Mouse (Mus musculus): ENCODE results near the gene Tcp11. TPM values are rescaled to one million over a fixed set of nuclear protein-coding genes. Genes with fewer than 3 reads are reported as not detected.
A peak's percentile ranks its signal among the peaks of the same experiment; 100 is the strongest.

The Tcp11 gene
- polyA plus RNA-seq, 1 experiment, result 1.9 TPM

DNA sequence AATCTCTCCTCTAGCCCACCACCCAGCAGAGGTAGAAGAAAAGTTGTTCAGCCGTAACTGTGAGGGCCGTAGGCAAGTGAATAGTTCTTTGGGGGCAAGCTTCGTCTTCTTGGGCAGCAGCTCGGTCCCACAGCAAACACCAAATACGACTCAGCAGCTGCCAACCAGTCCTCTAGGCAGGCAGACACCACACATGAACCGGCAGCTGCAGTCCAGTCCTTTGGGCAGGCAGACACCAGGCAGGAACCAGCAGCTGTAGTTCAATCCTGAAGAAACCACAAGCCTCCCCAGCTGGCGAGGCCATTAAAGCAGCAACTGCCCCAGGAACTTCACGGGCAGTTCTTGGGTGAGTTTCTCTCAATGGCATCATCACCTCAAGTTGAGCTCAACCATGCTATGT lies 31.8 kb upstream of the Tcp11 start:
- H3K4me1 ChIP-seq (ENCODE audit: control insufficient read depth, insufficient read depth, low read length), result no peaks in the 10 kb centered on the region
- H3K4me3 ChIP-seq (replicated peaks; ENCODE audit: control insufficient read depth, low read depth, low read length), result no peak overlapping the region
- WGBS, result 84% methylated on average over 8 of the region's 8 CpGs
- no peak overlapping the region for H3K27ac ChIP-seq (ENCODE audit: control insufficient read depth, insufficient read depth, low read depth, low read length, poor library complexity)
- TF ChIP-seq POLR2A (IDR thresholded peaks at IDR 0.05; ENCODE audit: borderline replicate concordance, control insufficient read depth, low read depth, low read length) (no peak), CTCF (IDR thresholded peaks at IDR 0.05; ENCODE audit: control insufficient read depth, insufficient read depth, low read length) (no peak)

- Histone ChIP-seq H3K4me3 (replicated peaks; ENCODE audit: control insufficient read depth, low read depth, low read length) (no peak overlapping the region), H3K27ac (ENCODE audit: control insufficient read depth, insufficient read depth, low read depth, low read length, poor library complexity) (no peak overlapping the region), H3K4me1 (ENCODE audit: control insufficient read depth, insufficient read depth, low read length) (no peaks in the 10 kb centered on the region)
- TF ChIP-seq CTCF (IDR thresholded peaks at IDR 0.05; ENCODE audit: control insufficient read depth, insufficient read depth, low read length), result no peak
- TF ChIP-seq POLR2A (IDR thresholded peaks at IDR 0.05; ENCODE audit: borderline replicate concordance, control insufficient read depth, low read depth, low read length), result no peak
- WGBS, result 54% methylated on average over 14 of the region's 14 CpGs
Measured at GRCm38 (mm10) chr17:28107275-28107674, 26.8 kb upstream of the Tcp11 start.

DNA sequence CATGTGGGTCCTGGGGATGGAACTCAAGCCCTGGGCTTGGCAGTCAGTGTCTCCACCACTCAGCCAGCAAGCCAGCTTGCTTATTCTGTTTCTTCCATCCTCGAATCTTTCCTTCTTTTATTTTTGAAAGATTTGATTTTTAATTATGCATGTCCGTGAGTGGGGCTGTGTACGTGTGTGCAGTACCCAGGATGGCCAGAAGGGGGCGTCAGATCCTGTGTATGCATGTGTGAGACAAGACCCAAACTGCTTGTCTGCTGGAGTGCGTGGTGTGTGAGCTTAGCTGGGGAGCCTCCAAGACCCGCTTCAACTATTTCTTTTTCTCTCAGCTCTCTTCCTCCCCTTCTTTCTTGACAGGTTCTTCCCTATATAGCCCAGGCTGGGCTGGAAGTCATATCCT lies 25.9 kb upstream of the Tcp11 start:
- H3K4me1 ChIP-seq (ENCODE audit: control insufficient read depth, insufficient read depth, low read length), result no peaks in the 10 kb centered on the region

DNA sequence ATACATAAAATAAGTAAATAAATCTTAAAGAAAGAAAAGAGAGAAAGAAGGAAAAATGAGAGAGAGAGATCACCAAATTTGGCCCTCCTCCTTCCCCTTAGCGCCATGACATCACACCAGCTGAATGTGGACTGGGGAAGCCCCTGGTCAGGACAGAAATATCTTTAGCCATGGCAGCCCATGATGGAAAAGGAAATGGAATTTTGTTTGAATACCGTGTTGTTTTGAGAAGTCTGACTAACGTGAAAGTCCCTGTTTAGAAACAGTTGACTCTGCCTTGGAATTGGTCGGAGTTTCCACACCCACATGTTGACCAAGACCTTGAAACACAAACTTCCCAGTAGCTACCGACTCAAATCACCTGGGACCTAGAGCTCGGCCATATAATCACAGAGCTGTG lies 24.0 kb upstream of the Tcp11 start:
- TF ChIP-seq CTCF (IDR thresholded peaks at IDR 0.05; ENCODE audit: control insufficient read depth, insufficient read depth, low read length) (no peak), POLR2A (IDR thresholded peaks at IDR 0.05; ENCODE audit: borderline replicate concordance, control insufficient read depth, low read depth, low read length) (no peak)
- Histone ChIP-seq H3K4me3 (replicated peaks; ENCODE audit: control insufficient read depth, low read depth, low read length) (no peak overlapping the region), H3K4me1 (ENCODE audit: control insufficient read depth, insufficient read depth, low read length) (no peaks in the 10 kb centered on the region), H3K27ac (ENCODE audit: control insufficient read depth, insufficient read depth, low read depth, low read length, poor library complexity) (no peak overlapping the region)
- 67% methylated on average over 6 of the region's 6 CpGs for WGBS

More for the DNA sequence above, 25.9 kb upstream of the Tcp11 start:
- Histone ChIP-seq H3K27ac (ENCODE audit: control insufficient read depth, insufficient read depth, low read depth, low read length, poor library complexity) (no peak overlapping the region), H3K4me3 (replicated peaks; ENCODE audit: control insufficient read depth, low read depth, low read length) (no peak overlapping the region)
- TF ChIP-seq POLR2A (IDR thresholded peaks at IDR 0.05; ENCODE audit: borderline replicate concordance, control insufficient read depth, low read depth, low read length), result no peak
- peak; percentile 49 for TF ChIP-seq CTCF (IDR thresholded peaks at IDR 0.05; ENCODE audit: control insufficient read depth, insufficient read depth, low read length)
- 77% methylated on average over 6 of the region's 6 CpGs for WGBS

GRCm38 (mm10) chr17:28101902-28102319 lies 21.5 kb upstream of the Tcp11 start:
- Histone ChIP-seq H3K27ac (ENCODE audit: control insufficient read depth, insufficient read depth, low read depth, low read length, poor library complexity) (no peak overlapping the region), H3K4me3 (replicated peaks; ENCODE audit: control insufficient read depth, low read depth, low read length) (no peak overlapping the region), H3K4me1 (ENCODE audit: control insufficient read depth, insufficient read depth, low read length) (no peaks in the 10 kb centered on the region)
- 80% methylated on average over 10 of the region's 10 CpGs for WGBS
- no peak for TF ChIP-seq POLR2A (IDR thresholded peaks at IDR 0.05; ENCODE audit: borderline replicate concordance, control insufficient read depth, low read depth, low read length)
- TF ChIP-seq CTCF (IDR thresholded peaks at IDR 0.05; ENCODE audit: control insufficient read depth, insufficient read depth, low read length), result no peak

GRCm38 (mm10) chr17:28101284-28101887 lies 20.9 kb upstream of the Tcp11 start:
- no peak overlapping the region for H3K27ac ChIP-seq (ENCODE audit: control insufficient read depth, insufficient read depth, low read depth, low read length, poor library complexity)
- 68% methylated on average over 12 of the region's 12 CpGs for WGBS
- H3K4me3 ChIP-seq (replicated peaks; ENCODE audit: control insufficient read depth, low read depth, low read length), result no peak overlapping the region
- TF ChIP-seq CTCF (IDR thresholded peaks at IDR 0.05; ENCODE audit: control insufficient read depth, insufficient read depth, low read length) (no peak), POLR2A (IDR thresholded peaks at IDR 0.05; ENCODE audit: borderline replicate concordance, control insufficient read depth, low read depth, low read length) (no peak)
- no peaks in the 10 kb centered on the region for H3K4me1 ChIP-seq (ENCODE audit: control insufficient read depth, insufficient read depth, low read length)

DNA sequence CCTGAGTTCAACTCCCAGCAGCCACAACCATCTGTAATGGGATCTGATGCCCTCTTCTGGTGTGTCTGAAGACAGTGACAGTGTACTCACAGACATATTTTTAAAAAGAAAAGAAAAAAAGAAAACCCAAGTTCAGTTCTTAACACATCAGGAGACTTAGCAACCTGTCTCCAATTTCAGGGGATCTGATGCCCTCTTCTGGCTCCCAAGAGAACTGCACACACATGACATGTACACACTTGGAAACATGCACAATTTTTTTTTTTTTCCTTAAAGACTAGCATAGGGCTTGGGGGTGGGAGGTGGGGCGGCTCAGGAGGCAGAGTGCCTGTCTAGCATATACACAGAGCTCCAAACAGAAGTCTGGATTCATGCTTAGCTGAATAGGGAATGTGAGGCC lies 20.2 kb upstream of the Tcp11 start:
- TF ChIP-seq CTCF (IDR thresholded peaks at IDR 0.05; ENCODE audit: control insufficient read depth, insufficient read depth, low read length) (no peak), POLR2A (IDR thresholded peaks at IDR 0.05; ENCODE audit: borderline replicate concordance, control insufficient read depth, low read depth, low read length) (no peak)
- no peak overlapping the region for H3K4me3 ChIP-seq (replicated peaks; ENCODE audit: control insufficient read depth, low read depth, low read length)
- H3K4me1 ChIP-seq (ENCODE audit: control insufficient read depth, insufficient read depth, low read length), result no peaks in the 10 kb centered on the region
- H3K27ac ChIP-seq (ENCODE audit: control insufficient read depth, insufficient read depth, low read depth, low read length, poor library complexity), result no peak overlapping the region
- 64% methylated on average over 1 of the region's 1 CpGs for WGBS

DNA sequence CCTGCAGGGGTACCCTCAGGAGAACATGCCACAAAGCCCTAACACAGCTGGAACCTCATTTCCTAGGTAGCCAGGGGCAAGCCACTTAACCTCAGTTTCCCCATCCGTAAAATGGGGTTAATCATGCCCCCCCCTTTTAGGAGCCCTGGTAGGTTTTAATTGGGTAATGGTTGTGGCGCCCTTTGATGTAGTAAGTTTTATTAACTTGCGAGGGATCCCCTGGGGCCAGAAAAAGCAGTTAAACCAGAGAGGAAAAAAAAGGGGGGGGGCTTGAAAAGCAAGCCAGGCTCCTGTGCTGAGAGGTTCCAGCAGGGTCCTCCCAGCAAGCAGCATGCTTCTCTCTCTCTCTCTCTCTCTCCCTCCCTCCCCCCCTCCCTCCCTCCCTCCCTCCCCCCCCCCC lies 18.6 kb upstream of the Tcp11 start:
- Histone ChIP-seq H3K27ac (ENCODE audit: control insufficient read depth, insufficient read depth, low read depth, low read length, poor library complexity) (no peak overlapping the region), H3K4me3 (replicated peaks; ENCODE audit: control insufficient read depth, low read depth, low read length) (no peak overlapping the region), H3K4me1 (ENCODE audit: control insufficient read depth, insufficient read depth, low read length) (no peaks in the 10 kb centered on the region)
- 70% methylated on average over 3 of the region's 3 CpGs for WGBS
- TF ChIP-seq CTCF (IDR thresholded peaks at IDR 0.05; ENCODE audit: control insufficient read depth, insufficient read depth, low read length) (no peak), POLR2A (IDR thresholded peaks at IDR 0.05; ENCODE audit: borderline replicate concordance, control insufficient read depth, low read depth, low read length) (no peak)

- no peak for TF ChIP-seq POLR2A (IDR thresholded peaks at IDR 0.05; ENCODE audit: borderline replicate concordance, control insufficient read depth, low read depth, low read length)
- TF ChIP-seq CTCF (IDR thresholded peaks at IDR 0.05; ENCODE audit: control insufficient read depth, insufficient read depth, low read length), result no peak
- WGBS, result 79% methylated on average over 13 of the region's 13 CpGs
- Histone ChIP-seq H3K27ac (ENCODE audit: control insufficient read depth, insufficient read depth, low read depth, low read length, poor library complexity) (no peak overlapping the region), H3K4me3 (replicated peaks; ENCODE audit: control insufficient read depth, low read depth, low read length) (no peak overlapping the region), H3K4me1 (ENCODE audit: control insufficient read depth, insufficient read depth, low read length) (no peaks in the 10 kb centered on the region)
Measured at GRCm38 (mm10) chr17:28097308-28097707, 16.9 kb upstream of the Tcp11 start.
